Mouse (Mus musculus): ENCODE measurements around the gene Rab33a.
A peak's percentile ranks its signal among the peaks of the same experiment; 100 is the strongest.

Gene Rab33a

GRCm38 (mm10) chrX:48518808-48519548 lies at the start of gene Rab33a:
Gene Rab33a (plus strand): TSS chrX:48519285.
- peak; percentile 31 to 40 for DNase-seq (ENCODE audit: low spot score in 2 of 2)

GRCm38 (mm10) chrX:48481095-48481494 lies 38.0 kb upstream of the Rab33a start:
- DNase-seq (ENCODE audit: low spot score in 2 of 2) = no peak

GRCm38 (mm10) chrX:48481687-48482086 lies 37.4 kb upstream of the Rab33a start:
- no peak for DNase-seq (ENCODE audit: low spot score in 2 of 2)

GRCm38 (mm10) chrX:48493763-48494162 lies 25.3 kb upstream of the Rab33a start:
- DNase-seq (ENCODE audit: low spot score in 2 of 2) = no peak

GRCm38 (mm10) chrX:48513166-48513807 lies 5.8 kb upstream of the Rab33a start, which contains the start of gene Aifm1:
Gene Aifm1 (minus strand): TSS chrX:48513563.
- DNase-seq (ENCODE audit: low spot score in 2 of 2) = peak; percentile 83 to 86

- DNase-seq (ENCODE audit: low spot score in 2 of 2) = no peak
Measured at GRCm38 (mm10) chrX:48513824-48514223, 5.3 kb upstream of the Rab33a start.

GRCm38 (mm10) chrX:48518211-48518807 lies 776 bp upstream of the Rab33a start:
- DNase-seq (ENCODE audit: low spot score in 2 of 2) = peak; percentile 58 to 61

- no peak for DNase-seq (ENCODE audit: low spot score in 2 of 2)
Measured at GRCm38 (mm10) chrX:48519549-48520085, 532 bp downstream of the Rab33a start.

- DNase-seq (ENCODE audit: low spot score in 2 of 2) = no peak
Measured at GRCm38 (mm10) chrX:48521651-48522050, 2.6 kb downstream of the Rab33a start.

GRCm38 (mm10) chrX:48523512-48523911 lies 4.4 kb downstream of the Rab33a start:
- no peak for DNase-seq (ENCODE audit: low spot score in 2 of 2)

GRCm38 (mm10) chrX:48525332-48525731 lies 6.2 kb downstream of the Rab33a start:
- DNase-seq (ENCODE audit: low spot score in 2 of 2) = no peak

- peak in 1 of 2 experiments; percentile 35 for DNase-seq (ENCODE audit: low spot score in 2 of 2)
Measured at GRCm38 (mm10) chrX:48525866-48526265, 6.8 kb downstream of the Rab33a start.

GRCm38 (mm10) chrX:48526435-48526834 lies 7.3 kb downstream of the Rab33a start:
- DNase-seq (ENCODE audit: low spot score in 2 of 2) = no peak

GRCm38 (mm10) chrX:48532175-48532574 lies 13.1 kb downstream of the Rab33a start:
- peak; percentile 39 to 69 for DNase-seq (ENCODE audit: low spot score in 2 of 2)
